Mouse (Mus musculus) regulatory T cell (primary cell): ENCODE measurements around the gene Actl10.

Experiments used
- in situ Hi-C: fragments of 300-600 bp; cut with MboI, MseI; formaldehyde crosslinking; loops from one replicate; pipeline ENCODE4 v1.15.1; 2025; ENCODE audit warnings: high pct_unique_total_duplicates

The Actl10 gene

GRCm38 (mm10) chr2:154549886-154550189 is 1.7 kb upstream of the Actl10 start:
- in situ Hi-C loops = loop anchor here (5.0 kb wide), 1 partner anchor 138 kb away; no protein-coding TSS in a partner anchor

GRCm38 (mm10) chr2:154550937-154551336 is 639 bp upstream of the Actl10 start:
- in situ Hi-C loops = no loop called here

GRCm38 (mm10) chr2:154551927-154552326 is 351 bp downstream of the Actl10 start:
- in situ Hi-C loops = no loop called here

GRCm38 (mm10) chr2:154552424-154552907 is 890 bp downstream of the Actl10 start:
- in situ Hi-C loops = no loop called here

GRCm38 (mm10) chr2:154555235-154555634 is 3.7 kb downstream of the Actl10 start:
- in situ Hi-C loops = no loop called here

GRCm38 (mm10) chr2:154557184-154557832 is 5.7 kb downstream of the Actl10 start:
- in situ Hi-C loops = no loop called here

- in situ Hi-C loops = no loop called here
Measured at GRCm38 (mm10) chr2:154558264-154559039, 6.9 kb downstream of the Actl10 start, which contains the start of gene Necab3. TSS of gene Necab3 (minus strand) at chr2:154558890.

GRCm38 (mm10) chr2:154563612-154564170 is 12.1 kb downstream of the Actl10 start:
- in situ Hi-C loops = no loop called here

- in situ Hi-C loops = no loop called here
Measured at GRCm38 (mm10) chr2:154565562-154565961, 14.0 kb downstream of the Actl10 start.

- in situ Hi-C loops = no loop called here
Measured at GRCm38 (mm10) chr2:154566641-154567040, 15.1 kb downstream of the Actl10 start.

- in situ Hi-C loops = no loop called here
Measured at GRCm38 (mm10) chr2:154567766-154568165, 16.2 kb downstream of the Actl10 start.

- in situ Hi-C loops = no loop called here
Measured at GRCm38 (mm10) chr2:154568329-154569070, 16.9 kb downstream of the Actl10 start.

- in situ Hi-C loops = no loop called here
Measured at GRCm38 (mm10) chr2:154569071-154569748, 17.6 kb downstream of the Actl10 start.

GRCm38 (mm10) chr2:154569836-154570286 is 18.3 kb downstream of the Actl10 start, which contains the start of gene E2f1:
TSS of gene E2f1 (minus strand) at chr2:154569892.
- in situ Hi-C loops = no loop called here

- in situ Hi-C loops = no loop called here
Measured at GRCm38 (mm10) chr2:154570666-154571065, 19.1 kb downstream of the Actl10 start.

GRCm38 (mm10) chr2:154571266-154571665 is 19.7 kb downstream of the Actl10 start:
- in situ Hi-C loops = no loop called here

GRCm38 (mm10) chr2:154571976-154572375 is 20.4 kb downstream of the Actl10 start:
- in situ Hi-C loops = no loop called here

GRCm38 (mm10) chr2:154572996-154573395 is 21.4 kb downstream of the Actl10 start:
- in situ Hi-C loops = no loop called here

GRCm38 (mm10) chr2:154574271-154574670 is 22.7 kb downstream of the Actl10 start:
- in situ Hi-C loops = no loop called here

GRCm38 (mm10) chr2:154576876-154577743 is 25.5 kb downstream of the Actl10 start:
- in situ Hi-C loops = no loop called here
